Mouse (Mus musculus) heart, adult 18-20 months (tissue): ENCODE results near the gene Aunip. TPM values are rescaled to one million over a fixed set of nuclear protein-coding genes. Genes with fewer than 3 reads are reported as not detected.

Experiments used
- DNase-seq, 2 experiments: peaks; one replicate each; pipeline ENCODE4 v3.0.0; 2021 to 2022; ENCODE audit warnings: mixed read lengths in 1 of 2
- total RNA-seq, 2 experiments: library from RNA; stranded (reverse); gene quantifications; 2 replicates each; pipeline ENCODE4 v1.2.3; 2021

The Aunip gene
- total RNA-seq, 2 experiments from 2014 or later, result 0.36 TPM; not detected in 1

DNA sequence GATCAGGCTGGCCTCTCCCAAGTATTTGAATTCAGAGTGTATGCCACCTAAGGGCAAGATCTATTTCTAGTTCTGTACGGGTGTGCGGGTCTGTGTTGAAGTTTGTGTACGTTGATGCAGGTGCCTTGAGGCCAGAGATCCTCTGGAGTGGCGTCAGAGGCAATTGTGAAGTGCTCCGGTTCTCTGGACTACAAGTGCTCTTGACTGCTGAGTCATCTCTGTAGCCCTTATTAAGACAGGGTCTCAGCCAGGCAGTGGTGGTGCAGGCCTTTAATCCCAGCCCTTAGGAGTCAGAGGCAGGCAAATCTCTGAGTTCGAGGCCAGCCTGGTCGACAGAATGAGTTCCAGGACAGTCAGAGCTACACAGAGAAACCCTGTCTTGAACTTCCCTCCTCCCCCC, 4.8 kb downstream of the Aunip start:
- DNase-seq, result no peak

DNA sequence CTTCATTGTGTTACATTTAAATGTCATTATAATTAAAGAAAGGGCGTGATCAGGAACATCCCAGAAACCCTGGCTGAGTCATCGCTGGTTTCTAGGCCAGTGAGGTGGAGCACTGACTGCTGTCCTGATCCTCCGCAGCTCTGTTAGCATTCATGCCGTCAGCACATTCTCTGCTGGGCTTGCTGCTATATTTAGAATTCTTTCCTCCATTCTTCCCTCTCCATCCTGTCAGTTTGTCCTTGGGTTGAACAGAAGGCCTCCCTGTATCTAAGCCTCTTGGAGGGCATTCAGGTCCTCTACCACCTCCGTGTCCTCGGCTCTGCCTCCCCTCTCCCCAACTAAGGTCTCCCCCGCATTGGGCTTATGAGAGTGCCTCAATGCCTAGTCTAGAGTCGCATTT, 6.2 kb downstream of the Aunip start:
- peak; percentile 64 to 81 for DNase-seq

DNA sequence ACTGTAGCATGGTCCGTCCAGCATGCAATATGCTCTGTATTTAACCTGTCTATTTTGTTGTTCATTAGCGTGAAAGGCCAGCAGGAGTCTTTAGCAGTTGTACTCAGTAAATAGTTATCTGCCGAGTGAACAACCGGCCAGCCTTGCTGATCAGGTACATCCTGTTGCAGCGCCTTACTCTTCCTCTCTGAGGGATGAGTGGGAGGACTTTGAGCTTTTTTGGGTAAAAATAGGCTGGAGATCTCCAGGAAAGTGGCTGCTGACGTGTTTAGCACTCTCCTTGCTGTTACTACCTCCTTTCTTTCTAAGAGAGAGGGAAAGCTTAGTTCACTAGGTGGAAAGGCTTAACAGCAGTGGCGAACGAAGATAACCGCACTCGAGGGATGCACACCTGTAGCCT, 6.9 kb downstream of the Aunip start:
- no peak for DNase-seq

DNA sequence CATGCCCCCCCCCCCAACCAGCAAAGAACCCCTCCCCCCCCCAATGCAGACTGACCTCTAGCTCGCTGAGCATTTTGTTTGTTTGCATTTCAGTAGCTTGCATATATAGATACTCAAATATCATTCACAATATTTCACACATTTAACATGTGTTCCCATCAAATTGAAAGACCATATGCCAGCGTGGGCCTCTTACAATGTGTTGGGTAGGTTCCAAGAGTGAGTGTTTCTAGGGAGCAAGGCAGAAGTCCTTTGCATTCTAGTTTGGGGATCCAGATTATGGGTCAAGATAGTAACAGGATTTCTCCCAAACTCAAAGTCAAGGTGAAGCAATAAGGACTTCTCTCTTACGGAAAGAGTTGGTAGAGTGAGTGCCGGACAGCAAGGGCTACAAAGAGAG, 7.7 kb downstream of the Aunip start:
- DNase-seq, result no peak

DNA sequence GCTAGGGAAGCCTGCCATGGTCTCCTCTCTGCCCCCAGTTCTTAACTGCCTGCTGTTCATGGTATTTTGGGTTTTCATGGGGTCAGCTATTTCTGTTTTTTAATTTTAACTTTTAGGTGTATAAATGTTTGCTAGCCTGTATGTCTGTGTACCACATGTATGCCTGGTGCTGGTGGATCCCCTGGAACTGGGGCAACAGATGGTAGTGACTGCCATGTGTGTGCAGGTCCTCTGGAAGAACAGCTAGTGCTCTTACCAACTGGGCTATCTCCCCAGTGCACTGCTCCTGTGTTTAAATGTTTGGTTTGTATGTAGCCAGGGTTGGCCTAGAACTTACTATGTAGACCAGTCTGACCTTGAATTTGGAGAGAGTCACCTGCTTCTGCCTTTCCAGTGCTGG, 8.5 kb downstream of the Aunip start:
- no peak for DNase-seq

DNA sequence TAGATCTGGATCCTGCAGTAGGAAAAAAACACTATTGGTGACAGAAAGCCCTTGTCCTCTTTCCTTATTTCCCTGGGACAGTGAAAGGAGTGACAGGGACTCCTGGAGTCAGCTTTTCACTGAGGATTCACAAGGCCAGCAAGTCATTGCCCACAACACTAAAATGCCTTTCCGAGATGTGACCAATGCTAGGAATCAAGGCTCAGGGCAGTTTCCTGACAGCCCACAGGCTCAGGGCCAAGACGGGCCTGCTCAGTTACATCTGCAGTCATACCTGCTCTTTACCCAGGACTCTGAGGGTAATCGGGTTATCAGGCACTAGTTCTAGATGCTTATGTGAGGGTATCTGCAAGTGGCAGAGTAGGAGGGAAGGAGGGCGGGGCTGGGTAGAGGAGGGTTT, 12.6 kb downstream of the Aunip start:
- no peak for DNase-seq

DNA sequence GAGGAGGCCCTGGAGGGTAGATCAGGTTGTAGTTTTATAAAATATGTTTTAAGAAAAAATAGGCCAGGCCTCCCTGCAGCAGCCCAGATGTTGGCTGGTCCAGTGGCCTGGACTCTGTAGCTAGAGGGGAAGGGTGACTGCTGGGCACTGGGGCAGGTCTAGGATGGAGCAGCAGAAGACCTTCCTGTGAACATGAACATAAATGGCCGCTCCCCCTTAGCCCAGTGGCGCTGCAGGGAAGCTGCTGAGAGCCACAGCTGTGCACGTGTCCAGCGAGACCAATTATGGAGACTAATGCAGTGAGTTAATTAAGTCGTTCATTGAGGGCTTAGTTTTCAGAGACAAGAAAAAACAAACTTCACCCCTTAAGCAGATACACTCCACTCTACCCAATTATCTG, 15.0 kb downstream of the Aunip start:
- no peak for DNase-seq

DNA sequence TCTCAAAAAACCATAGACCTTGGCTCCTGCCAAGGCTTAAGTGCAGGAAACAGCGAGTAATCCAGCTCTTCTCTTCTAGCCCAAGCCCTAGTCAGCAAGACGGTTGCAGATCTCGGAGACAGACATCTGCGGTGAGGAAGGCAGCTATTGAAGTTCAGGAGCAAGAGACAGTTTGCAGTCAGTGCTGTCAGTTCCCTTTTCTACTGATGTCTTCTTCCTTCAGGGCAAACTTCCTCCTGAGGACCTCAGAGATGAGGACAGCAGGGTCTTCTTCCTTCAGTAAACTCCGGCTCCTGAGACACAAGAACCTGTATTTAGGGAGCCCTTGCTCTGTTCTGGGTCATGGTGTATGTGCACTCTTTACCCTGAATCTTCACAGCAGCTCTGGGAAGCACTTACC, 15.4 kb downstream of the Aunip start:
- no peak for DNase-seq

DNA sequence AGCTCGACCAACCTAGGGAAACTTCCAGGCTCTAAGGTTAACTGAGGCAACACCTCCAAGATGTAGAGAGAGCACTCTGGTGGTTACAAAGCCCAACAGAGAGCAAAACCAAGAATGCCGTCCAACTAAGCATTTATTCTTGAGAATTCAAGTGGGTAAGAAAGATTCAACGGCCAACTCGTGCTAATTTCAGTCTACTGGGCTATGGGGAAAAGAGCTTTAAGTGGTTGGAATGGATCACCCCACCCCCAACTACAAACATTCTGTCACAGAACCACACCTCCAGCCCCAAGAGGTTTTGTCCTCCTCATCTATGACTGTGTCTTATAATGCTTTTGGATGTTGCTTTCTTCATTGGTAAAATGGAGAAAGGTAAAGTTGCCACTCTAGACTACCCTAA, 22.1 kb downstream of the Aunip start:
- no peak for DNase-seq

DNA sequence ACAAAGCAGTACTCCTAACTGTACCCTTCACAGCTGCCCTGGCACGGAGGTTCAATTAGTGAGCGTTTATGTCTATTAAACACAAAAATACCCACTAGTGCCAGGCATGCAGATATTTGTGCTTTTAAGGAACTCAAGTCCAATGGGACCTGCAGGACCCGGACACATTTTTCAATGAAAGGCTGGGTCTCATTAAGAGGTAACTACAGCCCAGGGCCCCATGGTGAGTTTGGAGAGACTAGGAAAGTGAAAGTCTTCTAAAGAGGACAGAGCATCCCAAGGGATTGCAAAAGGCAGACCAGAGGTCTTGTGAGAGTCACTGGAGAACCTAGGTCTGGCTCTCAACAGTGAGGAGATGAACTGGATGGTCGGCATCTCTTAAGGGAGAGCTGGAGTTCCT, 22.6 kb downstream of the Aunip start:
- no peak for DNase-seq

DNA sequence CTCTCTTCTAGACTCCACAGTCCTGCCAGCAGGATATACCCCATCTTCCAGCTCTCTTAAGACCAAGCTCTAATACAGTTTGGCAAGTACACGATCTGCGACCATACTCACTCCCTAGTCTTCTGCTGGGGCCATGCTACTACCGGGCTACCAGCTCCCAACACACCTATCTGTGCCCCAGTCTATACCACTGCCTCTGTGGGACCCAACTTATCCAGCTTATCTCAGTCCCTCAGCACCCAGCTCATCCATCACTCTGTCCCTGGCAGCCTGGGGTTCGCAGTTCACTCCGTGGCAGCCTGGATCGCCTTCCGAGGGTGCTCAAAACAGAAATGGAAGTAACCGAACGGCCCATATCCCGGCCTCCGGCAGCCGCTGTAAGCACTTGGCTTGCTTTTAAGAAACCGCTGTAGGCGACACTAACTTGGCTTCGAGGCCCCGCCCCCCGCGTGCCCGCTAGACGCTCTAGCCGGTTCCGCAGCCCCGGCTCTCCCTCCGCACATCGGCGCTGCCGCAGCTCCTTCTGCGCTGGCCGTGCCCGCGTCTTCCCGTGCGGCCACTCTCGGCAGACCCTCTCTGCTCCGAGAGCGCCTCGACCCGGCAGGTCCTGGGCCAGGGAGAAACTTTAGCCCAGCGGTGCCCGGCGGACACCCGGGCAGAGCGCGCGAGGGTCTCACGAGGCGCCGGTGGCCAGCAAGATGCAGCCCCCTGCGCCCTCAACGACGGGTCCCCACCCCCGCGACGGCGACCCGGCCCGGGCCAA, 23.5 kb downstream of the Aunip start:
- DNase-seq, result peak; percentile 77 to 78

DNA sequence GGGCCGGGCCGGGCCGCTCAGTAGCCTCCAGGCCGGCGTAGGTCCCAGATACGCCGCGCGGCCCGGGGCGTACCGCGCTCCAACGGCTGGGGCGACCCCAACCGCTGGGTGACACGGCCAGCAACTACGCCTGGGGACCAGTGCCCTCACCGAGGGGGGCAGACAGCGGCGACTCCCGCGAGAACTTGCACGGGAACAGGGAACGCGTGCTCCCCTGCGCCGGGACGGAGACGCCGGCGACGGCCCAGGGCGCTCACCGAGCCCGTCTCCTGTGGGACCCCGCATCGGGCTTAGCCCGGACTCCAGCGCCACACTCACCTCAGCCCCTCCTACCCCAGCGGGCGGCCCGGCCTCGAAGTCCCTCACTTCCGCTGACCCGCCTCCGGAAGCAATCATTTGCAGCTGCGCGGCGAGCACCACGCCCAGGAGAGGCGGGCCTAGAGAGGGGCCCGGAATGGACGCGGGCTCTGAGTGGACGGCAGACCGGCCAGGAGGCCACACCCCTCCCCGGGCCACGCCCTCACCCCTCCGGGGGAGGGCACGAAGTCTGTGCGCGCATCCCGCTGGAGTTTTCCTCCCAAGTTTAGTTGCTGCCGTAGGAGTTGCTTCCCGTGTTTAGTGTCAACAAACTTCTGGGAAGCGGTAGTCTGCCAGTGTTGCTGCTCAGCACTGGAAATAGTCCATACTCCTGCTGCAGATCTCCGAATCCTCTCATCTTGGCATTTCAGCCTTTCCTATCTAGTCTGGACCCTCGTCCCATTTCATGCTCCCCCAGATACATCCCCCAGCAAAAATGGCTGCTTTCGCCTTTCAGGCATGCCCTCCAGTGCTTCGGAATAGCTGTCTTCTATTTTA, 24.4 kb downstream of the Aunip start, which contains the start of gene Mtfr1l:
TSS of gene Mtfr1l (minus strand) at position 456 of the 855 bp plus-strand sequence.
- DNase-seq, result peak; percentile 99

DNA sequence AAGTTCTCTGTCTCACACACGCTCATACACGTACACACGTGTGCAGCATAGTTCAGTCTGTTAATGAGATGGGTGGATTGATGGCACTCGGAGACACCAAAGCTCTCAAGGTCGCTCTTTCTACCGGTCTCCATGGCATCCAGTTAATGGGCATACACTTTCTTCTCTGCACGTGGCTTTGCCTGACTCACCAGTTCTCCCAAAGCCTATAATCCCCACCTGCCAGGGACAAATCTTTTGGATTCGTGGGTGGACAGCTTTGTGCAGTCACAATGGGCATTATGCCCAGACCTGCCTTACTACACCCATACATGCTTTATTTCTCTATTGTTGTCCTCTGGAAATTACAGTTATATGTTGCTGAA, 25.0 kb downstream of the Aunip start:
- no peak for DNase-seq

DNA sequence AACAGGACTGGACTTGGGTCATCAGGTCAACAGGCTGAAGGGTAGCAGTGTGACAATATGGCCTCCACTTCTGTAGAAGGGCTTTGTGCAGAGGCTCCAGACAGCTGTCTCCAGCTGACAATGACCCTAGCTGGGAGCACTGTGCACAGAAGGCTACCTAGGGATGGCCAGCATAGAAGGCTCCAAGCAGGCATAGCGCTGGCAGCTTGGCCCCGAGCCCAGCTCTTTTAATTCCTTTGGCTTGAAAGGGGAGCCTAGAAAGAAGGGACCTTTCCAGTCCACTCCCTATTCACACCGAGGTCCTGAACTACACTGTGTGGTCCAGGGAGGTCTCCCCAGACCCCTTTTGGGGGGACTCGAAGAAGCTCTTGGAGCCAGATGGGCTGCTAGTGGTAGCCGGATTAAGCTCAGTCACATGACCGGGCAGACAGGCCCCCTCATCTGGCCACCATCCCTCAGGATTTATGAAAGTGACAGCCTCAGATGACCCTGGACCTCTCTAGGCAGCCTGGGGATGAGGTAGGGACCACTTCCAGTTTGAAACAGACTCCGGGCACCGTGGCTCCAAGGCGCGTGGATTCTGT, 28.3 kb downstream of the Aunip start:
- no peak for DNase-seq

DNA sequence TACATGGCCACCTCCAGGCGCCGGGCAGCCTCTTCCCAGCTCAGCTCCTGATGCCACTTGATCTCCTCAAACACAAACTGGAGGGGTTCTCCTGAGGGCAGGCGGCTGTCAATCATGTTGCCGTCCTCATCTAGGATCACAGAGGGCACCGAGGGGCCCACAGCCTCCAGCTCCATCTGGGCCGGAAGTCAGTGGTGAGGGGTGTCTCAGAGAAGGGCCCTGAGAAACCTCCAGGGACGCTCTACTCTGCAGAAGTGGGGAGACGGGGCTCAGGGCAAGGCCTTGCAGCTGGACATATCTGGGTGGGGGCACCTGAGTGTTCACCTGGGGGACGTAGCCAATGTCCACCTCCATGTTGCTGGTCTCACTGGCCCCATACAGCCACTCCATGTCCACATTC, 31.9 kb downstream of the Aunip start:
- no peak for DNase-seq

DNA sequence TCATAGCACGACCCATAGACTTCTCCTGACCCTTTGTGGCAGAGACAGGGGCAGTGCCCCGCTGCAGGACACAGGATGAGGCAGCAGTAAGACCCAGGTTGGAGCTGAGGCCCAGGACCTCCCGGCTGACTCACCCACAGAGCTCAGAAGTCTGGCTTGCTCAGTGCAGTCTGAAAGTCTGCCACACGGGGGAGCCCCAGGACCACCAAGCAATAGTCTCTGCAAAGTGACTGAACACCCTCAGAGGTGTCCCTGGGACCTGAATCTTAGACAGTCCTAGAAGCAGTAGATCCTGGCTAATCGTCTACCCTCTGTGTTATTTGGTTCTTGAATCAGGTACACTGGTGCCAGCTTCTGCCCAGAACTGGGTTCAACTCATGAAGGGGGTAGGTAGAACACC, 32.5 kb downstream of the Aunip start:
- peak; percentile 87 to 98 for DNase-seq

DNA sequence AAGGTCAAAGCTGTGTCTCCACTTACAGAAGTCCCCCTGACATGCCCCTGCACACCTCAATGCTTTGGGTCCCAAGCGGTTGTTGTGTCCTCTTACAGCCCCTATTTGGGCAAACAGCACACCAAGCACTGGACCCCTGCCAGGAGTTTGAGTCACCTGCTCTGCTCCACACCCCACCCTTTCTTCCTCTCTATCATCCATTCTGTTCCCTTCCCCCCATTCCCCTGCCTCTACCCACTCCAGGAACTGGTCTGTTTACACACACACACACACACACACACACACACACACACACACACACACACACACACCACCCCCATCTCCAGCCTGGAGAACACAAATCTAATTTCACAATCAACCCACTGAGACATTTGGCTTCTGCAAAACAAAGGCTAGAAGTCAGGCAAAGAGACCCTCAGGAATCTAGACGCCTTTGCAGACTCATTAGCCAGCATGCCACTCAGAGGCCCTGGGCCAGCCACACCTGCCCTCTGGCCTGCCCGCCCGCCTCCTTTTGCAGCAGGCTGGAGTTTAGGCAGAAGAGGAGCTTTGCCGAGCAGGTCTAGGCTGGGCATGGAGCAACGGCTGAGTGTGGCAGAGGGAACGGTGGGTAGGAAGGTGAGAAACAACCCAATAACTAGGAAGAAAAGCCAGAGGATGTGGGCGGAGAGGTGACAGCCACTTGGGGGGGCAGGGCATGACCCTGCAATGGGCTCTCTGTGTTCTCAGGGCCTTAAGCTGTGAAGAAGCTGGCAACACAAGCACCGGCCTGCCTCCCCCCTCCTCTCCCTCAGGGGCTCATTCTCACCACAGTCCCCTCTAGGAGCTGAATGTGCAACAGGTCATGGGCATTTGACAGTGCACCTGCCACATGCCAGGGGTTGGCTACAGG, 36.3 kb downstream of the Aunip start:
- DNase-seq, result no peak

DNA sequence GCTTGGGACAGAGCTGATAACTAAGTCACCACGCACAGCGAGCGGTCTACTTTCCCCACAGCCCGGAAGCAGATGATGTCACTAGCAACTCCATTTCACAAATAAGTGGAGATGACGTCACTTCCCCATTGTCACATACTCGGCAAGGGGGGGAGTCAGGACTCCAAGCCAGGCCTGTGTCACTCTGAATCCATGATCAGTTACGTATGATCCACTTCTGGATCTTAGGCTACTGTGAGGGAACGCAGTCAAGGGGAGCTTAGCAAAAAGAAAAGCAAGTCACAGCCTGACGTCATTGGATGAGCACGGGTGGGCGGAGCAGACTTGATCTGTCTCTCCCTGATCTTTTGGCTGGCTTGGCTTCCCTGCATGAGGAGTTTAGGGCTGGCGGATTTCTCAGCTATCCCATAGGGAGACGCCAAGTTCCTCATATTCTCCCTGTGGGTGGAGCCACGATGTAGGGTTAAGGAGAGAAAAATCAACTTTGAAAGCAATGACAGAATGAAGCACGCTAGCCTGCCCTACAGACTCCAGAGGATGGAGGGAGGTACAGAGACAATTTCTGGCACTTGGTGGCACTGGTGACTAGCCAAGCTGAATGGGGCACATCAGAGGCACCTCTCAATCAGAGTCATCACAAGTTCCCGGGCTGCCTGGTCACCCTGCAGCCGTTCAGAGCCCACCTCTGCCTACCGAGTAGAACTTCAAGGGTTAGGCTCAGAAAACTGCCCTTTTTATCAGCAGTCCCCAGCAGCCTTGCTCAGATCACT, 37.6 kb downstream of the Aunip start:
- peak; percentile 54 to 68 for DNase-seq

DNA sequence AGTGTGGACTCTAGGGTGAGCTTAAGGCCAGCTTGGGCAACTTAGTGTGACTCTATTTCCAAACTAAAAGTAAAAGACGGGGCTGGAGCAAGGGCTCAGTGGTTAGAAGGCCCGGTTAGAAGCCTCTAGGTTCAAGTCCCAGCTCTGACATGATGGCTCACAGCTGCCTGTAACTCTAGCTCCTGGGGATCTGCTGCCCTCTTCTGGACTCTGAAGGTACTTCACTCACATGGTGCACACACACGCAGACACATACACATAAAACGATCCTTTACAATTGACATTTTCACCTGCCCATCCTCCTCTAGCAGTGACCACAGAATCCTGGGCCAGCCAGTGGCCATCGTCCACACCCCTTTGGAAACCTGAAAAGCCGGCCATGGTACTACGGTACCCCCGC, 39.1 kb downstream of the Aunip start:
- no peak for DNase-seq

DNA sequence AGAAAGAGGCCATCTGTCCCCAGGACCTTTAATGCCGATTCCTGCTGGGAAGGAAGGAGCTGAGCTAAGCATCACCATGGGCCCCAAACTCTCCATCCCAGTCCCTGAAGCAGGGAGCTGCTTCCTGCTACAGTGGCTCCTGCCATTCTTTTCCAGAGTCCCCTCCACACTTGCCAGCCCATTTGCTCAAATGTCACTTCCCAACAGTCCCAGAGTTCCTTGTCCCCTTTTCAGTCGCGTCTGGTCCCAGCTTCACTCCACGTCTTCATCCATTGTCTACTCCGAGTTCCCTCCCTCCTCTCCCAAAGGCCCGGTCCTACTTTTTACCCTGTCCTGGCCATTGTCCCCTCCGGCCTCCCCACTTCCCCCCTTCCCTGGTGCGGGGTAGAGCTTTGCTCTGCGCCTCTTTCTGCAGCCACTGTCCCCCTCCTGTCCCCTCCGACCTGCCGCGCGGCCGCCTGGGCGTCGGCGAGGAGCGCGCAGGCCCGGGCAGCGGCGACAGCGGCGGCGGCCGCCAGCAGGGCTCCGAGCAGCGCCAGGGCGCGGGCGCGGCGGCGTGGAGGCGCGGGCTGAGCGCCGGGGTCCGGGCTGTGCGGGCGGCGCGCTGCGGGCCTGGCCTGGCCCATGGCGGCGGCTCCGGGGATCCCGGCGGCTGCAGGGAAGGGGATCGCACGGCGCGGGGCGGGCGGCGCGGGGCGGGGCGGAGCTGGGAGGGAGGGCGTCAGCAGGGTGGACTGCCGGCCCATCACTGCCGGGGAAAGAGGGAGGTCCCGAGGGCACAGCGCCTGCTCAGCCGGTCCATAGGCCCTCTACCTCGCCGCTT, 40.9 kb downstream of the Aunip start, which contains the start of gene Selenon:
TSS of gene Selenon (minus strand) at position 673 of the 823 bp plus-strand sequence.
- DNase-seq, result peak; percentile 79 to 87
